Mouse (Mus musculus) ovary, adult 2 months (tissue): Measurements from ENCODE around the gene Ccdc105. TPM values are rescaled to one million over a fixed set of nuclear protein-coding genes. Genes with fewer than 3 reads are reported as not detected.

Experiments
- polyA plus RNA-seq: library from polyadenylated mRNA; depleted of rRNA; stranded (reverse); fragments of >200 nt; gene quantifications from 2 replicates; pipeline ENCODE4 v1.2.3, GENCODE M21; 2012; rRNA removed

Ccdc105 gene
- 0.28 and 0.56 TPM in 2 replicates for polyA plus RNA-seq

GRCm38 (mm10) chr10:78752452-78753191, at the start of gene Ccdc105:
Gene Ccdc105 (minus strand): TSS chr10:78753065.

DNA sequence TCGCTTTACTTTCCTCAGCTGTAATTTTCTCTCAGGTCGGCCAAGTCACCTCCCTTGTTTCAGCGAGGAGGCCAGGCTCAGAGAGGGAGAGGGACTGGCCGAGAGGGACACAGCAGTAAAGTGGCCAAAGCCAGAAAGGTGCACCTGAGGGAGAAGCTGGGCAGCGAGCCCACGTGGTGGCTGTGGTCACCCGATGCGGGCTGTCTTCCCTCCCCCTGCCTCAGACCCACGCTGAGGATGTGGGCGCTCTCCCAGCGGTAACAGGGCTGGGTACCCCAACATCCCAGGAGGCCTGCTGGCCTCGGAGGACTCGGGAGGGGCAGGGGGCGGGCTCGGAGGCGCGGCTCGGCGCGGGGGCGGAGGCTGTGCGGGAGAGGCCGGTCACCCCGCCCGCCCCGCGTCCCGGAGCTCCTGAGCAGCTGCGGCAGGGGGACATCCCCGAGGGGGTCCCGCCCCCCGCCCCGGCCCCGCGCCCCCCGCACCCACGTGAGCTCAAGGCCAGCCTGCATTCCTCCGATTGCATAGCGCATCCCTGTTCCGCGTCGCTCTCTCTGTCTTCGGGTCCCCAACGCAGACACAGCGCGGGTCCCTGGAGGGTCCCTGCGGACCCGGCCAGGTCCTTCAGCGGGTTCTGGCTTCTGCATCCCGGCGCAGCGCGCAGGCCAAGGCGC, 27.3 kb upstream of the Ccdc105 start, which contains the start of gene Slc1a6:
Gene Slc1a6, plus strand, starts transcription at position 516 of the 671 bp plus-strand sequence.

DNA sequence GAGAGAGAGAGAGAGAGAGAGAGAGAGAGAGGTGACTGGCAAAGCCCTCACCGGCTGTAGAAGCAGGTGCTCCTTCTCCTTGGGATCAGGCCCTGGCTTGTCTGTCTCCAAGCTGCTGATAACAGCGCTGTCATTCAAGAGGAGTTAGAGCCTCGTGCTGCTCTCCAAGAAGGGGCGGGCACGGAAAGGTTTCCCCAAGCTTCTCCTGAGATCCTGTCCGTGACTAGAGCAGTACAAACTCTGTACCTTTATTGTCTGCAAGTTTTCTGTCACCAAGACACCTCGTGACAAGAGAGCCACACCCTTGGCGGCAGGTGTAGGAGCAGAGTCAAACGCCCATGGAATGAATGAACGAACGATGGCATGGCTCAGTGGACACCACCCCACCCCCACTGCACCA, 34.8 kb downstream of the Ccdc105 start, which contains the start of gene Casp14:
Gene Casp14, minus strand, starts transcription at position 239 of the 400 bp plus-strand sequence.

Other genes with a start within 250 kb of the Ccdc105 start
- 0.95 and 2.0 TPM in 2 replicates for gene Olfr1358, start 235.6 kb downstream of the Ccdc105 start, polyA plus RNA-seq
- gene Ilvbl, start 178.7 kb downstream of the Ccdc105 start, polyA plus RNA-seq: 68.0 and 70.5 TPM in 2 replicates
- gene Syde1, start 161.1 kb downstream of the Ccdc105 start, polyA plus RNA-seq: 52.4 and 59.3 TPM in 2 replicates
- not detected in 2 replicates for gene Olfr1357, start 135.0 kb downstream of the Ccdc105 start, polyA plus RNA-seq
- not detected in 2 replicates for gene Casp14, start 34.8 kb downstream of the Ccdc105 start, polyA plus RNA-seq
- gene Slc1a6, start 27.4 kb upstream of the Ccdc105 start, polyA plus RNA-seq: 6.0 and 6.4 TPM in 2 replicates
- gene Olfr1356, start 99.1 kb upstream of the Ccdc105 start, polyA plus RNA-seq: not detected in 2 replicates
- gene Olfr1355, start 122.5 kb upstream of the Ccdc105 start, polyA plus RNA-seq: not detected in 2 replicates
- gene Olfr1354, start 160.1 kb upstream of the Ccdc105 start, polyA plus RNA-seq: not detected in 2 replicates
- not detected in 2 replicates for gene Olfr8, start 197.6 kb upstream of the Ccdc105 start, polyA plus RNA-seq
- not detected in 2 replicates for gene Olfr1353, start 210.2 kb upstream of the Ccdc105 start, polyA plus RNA-seq
- not detected in 2 replicates for gene Olfr1352, start 228.0 kb upstream of the Ccdc105 start, polyA plus RNA-seq